Mouse (Mus musculus) brown adipose tissue, adult 24 weeks (tissue): ENCODE measurements around the gene Mall. TPM values are rescaled to one million over a fixed set of nuclear protein-coding genes. Genes with fewer than 3 reads are reported as not detected.

Experiments used
- H3K27ac ChIP-seq: fragments of 200-500 bp; replicated peaks from 2 replicates; pipeline ENCODE4 v1.5.1; 2012; ENCODE audit warnings: low read depth, mild to moderate bottlenecking, low read length
- H3K4me1 ChIP-seq: fragments of 200-500 bp; 2 replicates; pipeline ENCODE4 v1.6.1; 2012; ENCODE audit warnings: low read length, mixed read lengths; ENCODE audit not compliant: control insufficient read depth, insufficient read depth, insufficient read length
- H3K4me3 ChIP-seq: fragments of 200-500 bp; 2 replicates; pipeline ENCODE4 v1.5.1; 2012; ENCODE audit warnings: low read depth, mild to moderate bottlenecking, low read length, moderate library complexity; ENCODE audit not compliant: insufficient read depth
- polyA plus RNA-seq: library from polyadenylated mRNA; stranded (reverse); fragments of >200 nt; gene quantifications from 2 replicates; pipeline ENCODE4 v1.2.4, GENCODE M21; 2012; ENCODE audit not compliant: missing spikeins, insufficient read depth, insufficient read length

The Mall gene
- polyA plus RNA-seq, 1 experiment = 3.4 TPM

DNA sequence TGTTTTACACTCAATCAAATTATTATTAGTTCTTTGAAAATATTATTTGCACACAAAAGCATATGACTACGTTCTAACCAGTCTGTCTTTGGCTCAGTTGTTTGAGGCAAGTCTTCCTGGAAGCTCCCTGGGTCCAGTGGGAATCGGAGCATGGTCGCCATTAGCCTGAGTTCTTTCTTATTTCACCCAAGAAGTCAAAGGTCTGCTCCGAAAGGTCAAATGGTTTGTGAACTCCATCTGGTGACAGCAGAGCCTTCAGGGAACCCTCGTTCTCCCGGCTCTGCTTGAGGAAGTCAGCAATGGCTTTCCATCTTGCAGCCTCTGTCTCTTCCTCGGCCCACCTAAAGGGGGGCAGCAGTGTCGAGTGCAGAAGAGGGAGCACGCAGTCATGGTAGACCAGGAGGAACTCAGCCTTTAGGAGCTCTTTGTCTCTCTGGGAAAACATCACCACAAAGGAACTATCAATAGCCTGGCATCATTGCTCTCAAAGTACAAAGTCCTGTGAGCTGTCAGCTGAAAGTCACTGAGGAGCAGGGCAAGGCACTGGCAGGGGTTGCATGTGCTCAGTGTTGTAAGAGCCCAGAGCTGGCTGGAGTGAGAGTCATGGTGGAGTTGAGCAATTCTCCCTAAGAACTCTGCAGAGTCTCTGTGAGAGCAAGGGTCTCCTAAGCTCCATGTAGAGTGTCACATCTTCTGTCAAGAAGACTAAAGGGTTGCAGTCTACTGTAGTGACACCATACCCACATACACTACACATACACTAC lies 11.2 kb upstream of the Mall start:
- H3K27ac ChIP-seq = no peak overlapping the region
- H3K4me3 ChIP-seq = no peak overlapping the region
- peaks cover 3% of the 10 kb centered on the region for H3K4me1 ChIP-seq

DNA sequence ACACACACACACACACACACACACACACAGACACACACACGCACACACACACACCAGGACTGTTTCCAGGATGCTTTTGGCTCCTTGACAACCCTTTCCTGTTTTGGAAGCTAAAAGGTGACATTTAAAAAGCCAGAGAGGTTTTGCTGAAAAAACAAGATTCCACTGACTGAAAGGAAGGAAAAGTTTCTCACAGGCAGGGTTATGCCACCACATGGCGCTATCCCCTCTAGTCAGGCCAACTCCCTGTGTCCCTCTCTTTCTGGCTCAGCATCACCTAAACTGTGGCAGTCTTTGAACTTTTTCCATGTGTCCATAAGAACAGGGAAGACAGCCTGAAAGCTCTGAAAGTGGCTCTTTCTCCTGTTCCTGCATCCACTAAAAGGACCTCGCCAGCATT lies 8.2 kb upstream of the Mall start:
- Histone ChIP-seq H3K27ac (no peak overlapping the region), H3K4me3 (no peak overlapping the region), H3K4me1 (peaks cover 3% of the 10 kb centered on the region)

DNA sequence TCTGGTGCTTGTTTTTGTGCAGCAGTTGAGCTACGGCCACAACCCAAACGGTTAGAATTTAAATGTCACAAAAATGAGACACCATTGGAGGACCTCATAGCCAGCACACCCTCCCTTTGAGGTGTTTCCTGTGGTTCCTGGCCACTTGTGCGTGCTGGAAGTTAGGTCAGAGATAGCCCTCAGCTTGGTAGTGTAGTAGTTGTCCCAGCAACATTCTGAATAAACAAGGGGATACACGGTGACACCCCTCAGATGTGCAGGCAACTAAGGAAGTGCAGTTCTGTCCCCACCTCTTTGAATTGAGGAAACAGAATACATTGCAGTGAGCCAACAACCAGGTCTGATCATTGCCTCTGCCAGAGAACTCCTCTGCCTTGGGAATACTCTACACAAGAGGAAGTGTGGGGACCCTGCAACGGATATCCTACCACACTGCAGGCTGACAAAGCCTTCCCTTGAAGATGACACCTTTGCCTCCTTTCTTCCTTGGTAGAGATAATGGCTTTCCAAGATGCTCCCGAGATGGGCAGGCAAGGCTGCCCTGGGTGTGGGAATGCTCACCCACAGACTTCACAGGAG lies 7.0 kb upstream of the Mall start:
- Histone ChIP-seq H3K27ac (0 out of 2 replicates have a peak overlapping the region, but pooled peaks have one; percentile 23), H3K4me1 (peaks cover 3% of the 10 kb centered on the region), H3K4me3 (no peak overlapping the region)

DNA sequence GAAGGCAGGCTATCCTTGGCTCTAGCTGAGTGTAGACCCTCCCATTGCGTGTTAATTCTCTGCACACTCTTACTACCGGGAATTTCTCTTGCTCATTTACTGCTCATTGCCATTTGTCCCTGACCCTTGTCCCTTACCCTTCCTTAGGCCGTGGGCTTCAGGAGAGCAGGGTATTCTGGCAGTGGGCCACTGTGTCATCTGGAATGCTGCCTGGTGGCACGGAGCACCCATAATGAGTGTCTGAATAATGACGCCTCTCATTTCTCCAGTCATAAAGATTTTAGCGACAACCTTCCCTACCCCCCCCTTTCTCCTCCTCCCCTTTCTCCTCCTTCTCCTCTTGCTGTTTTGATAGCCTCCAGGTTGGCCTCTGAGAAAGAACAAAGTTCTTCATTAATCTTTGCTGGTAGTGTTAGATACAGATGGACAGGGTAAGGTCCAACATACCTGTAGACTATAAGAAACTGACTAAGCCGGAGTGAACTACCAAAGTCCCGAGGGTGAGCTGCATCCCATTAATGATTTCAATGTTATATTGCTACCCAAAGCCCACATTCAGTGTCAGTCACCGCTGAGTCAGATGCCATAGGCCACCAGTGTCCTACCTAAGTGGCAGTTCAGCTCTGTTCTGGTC lies 5.9 kb upstream of the Mall start:
- no peak overlapping the region for H3K4me3 ChIP-seq
- peaks cover 6% of the 10 kb centered on the region; the same call in 1 of the 2 replicates for H3K4me1 ChIP-seq
- no peak overlapping the region for H3K27ac ChIP-seq

DNA sequence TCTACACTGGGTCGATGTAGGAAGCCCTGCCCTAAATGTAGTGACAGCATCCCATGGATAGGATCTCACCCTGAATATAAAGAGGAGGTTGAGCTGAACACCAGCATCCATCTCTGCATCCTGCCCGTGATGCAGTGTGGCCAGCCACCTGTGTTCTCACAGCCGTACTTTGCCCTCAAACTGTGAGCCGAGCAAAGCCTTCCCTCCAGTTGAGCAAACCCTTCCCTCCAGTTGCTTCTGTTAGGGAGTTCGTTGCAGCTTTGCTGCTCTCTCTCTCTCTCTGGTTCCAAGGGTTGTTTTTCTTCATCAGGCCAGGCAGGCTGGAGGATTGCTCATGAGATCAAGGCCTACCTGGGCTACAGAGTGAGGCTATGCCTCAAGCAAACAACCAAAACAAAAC lies 5.2 kb upstream of the Mall start:
- Histone ChIP-seq H3K27ac (no peak overlapping the region), H3K4me1 (peaks cover 12% of the 10 kb centered on the region; the same call in 1 of the 2 replicates), H3K4me3 (no peak overlapping the region)

DNA sequence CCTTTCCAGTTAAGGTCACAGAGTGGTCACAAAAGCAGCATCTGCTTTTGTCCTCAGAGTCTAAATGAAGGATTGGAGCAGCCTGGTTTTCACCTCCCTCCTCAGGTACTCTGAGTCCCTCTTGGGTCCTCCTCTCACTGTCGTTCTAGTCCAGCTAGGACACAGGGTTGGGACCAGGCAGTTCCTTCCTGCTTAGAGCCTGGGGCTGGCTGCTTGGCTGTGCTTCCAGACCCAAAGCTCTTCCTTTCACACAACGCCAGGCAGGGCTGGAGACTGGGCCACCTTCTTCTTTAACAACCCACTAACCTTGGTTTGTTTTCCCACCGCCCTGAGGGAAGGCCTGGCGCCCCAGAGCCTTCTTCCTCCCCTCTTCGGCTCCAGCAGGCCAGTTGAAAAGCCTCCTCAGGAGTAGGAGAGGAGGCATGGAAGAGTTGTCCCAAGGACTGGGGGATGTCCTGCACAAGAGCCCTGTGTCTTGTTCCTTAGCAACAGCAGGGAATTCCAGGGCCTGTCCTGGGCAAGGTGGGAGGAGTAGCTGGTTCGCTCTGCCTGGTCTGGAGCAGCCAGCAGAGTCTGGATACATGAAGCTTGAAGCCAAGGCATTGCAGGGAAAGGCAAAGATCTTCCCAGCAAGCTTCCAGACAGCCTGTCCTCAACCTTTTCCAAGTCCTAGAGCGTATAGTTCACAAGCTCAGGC lies 717 bp upstream of the Mall start:
- Histone ChIP-seq H3K4me3 (peak overlapping the region; percentile 61), H3K27ac (peak overlapping the region; percentile 83), H3K4me1 (peaks cover 15% of the 10 kb centered on the region)

DNA sequence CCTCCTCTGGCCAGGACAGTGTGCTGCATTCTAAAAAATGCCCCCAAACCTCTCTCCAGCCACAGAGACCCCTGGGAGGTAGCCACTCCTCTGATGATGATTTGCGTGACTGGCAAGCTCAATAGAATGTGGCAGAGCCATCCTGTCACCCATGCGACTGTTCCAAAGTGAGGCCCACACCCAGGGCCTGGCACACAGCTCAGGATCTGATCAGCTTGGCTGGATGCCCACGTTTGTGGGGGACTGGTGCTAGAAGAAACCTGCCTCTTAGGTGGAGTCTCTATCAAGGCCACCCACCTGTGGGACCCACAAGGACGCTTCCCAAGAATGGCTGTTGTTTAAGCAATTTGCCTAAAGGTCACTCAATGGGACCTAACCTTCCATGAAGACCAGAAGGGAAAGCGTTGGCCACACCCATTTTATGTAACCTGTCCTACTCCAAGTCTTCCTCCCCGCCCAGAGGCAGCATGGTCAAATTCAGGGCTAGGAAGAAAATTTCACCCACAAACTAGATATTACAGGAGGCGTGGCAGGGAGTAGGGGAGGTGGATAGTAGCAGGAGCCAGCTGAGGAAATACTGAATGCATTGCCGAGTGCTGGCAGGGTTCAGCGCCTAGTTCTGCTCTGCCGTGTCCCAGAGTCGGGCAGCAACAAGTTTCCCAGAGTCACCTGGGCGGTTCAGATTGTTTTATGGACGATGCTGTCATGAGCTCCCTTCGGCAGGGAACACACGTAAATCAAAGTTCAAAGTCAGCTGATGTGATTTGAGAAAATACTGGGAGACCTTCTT lies 876 bp downstream of the Mall start:
- H3K4me3 ChIP-seq = peak overlapping the region; percentile 61
- peaks cover 18% of the 10 kb centered on the region for H3K4me1 ChIP-seq
- peak overlapping the region; percentile 83 for H3K27ac ChIP-seq

DNA sequence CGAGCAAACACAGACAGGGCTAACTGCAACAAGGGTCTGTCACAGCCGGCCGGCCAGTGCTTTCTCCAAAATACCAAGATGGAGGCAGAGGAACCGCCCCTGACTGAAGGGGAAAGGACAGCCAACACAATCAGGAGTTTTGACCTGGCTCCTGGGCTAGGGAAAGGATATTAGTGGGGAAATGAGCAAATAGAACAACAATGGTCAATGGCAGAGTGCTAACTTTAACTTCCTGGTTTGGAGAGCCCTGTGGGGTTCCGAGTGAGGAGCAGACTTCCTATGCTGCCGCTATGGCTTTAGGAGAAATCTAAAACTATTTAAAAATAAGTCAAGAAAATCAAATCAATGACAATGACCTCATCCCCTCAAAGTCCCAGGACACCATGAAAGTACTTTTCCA lies 1.6 kb downstream of the Mall start:
- Histone ChIP-seq H3K4me3 (peak overlapping the region; percentile 61), H3K4me1 (peaks cover 22% of the 10 kb centered on the region), H3K27ac (peak overlapping the region; percentile 83)

DNA sequence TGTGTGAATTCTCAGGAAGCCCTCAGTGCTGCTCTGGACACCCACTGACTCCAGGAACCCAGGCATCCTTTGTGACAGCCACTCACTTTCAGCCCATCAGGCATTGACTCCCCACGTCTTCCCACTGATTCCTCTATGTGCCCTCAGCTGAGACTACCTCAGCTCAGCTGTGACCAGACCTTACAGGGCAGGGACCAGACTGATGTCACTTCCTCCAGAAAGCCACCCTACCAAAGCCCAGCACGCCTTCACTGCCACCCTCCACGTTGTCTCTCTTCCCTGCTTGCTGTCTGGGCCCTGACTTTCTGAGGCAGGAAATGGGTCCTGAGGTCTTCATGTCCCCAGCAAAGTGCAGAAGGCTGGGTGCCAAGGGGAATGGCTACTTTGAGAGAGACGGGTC lies 6.5 kb downstream of the Mall start:
- no peak overlapping the region for H3K4me3 ChIP-seq
- H3K27ac ChIP-seq = peak overlapping the region; percentile 70
- H3K4me1 ChIP-seq = peaks cover 18% of the 10 kb centered on the region

DNA sequence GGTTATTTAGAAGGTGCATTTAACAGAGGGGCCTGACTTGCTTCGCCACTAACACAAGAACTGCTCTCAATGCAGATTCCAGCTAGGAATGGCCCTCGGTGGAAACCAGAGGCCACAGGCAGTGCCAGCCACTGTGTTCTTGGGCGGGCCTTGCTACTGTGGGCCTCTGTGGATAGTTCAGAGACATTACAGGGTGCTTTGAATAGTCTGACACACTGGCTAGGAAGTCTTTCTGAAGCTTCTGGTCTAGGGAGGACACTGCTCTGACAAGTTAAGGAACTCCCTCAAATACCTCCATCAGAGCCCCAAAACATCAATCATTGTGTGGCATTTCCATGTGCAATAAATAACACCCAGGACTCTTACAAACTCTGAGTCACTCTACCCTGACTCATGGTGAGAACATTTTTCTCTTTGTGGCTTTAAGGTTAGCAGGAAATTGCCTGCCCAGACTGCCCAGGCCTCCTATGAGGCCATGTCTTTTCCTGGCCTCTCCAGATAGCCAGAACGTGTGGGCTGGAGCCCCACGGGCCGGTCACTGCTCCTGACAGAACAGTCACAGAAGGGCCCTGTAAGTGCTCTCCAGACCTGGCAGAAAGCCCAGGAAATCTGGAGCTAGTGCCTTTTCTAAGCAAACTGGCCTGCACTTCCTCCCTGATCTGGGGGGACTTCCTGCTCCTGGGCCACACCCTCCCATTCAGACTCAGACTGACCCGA lies 7.4 kb downstream of the Mall start:
- H3K4me3 ChIP-seq = no peak overlapping the region
- peaks cover 15% of the 10 kb centered on the region for H3K4me1 ChIP-seq
- H3K27ac ChIP-seq = peak overlapping the region; percentile 32

DNA sequence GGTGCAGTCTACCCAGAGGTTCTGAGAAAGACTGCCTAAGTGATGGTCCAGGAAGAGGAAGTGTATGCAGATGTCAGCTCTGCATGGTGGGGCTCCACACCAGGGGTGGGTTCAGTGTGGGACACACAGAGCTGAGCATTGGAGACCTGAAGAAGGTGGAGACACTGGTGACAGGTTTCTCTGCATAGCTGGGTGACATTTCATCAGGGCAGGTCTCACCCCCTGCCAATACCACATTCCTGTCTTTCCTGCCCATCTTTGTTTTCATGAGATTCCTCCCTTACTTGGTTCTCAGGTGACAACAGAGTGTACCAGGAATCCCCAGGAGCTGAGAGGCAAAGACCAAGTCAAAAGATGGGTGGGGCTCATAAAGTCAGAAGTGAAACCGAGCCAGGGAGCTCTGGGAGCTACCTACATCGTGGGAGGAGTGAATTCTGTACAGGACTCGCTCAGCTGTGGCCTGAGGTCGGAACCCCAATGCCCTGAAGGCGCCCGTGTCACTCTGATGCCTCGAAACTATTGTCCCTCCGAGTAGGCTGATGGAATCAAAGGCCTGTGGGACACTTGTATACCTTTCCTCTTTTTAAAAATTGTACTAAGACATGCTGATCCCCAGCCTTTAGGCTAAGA lies 10.8 kb downstream of the Mall start:
- no peak overlapping the region for H3K27ac ChIP-seq
- peaks cover 9% of the 10 kb centered on the region; the same call in 1 of the 2 replicates for H3K4me1 ChIP-seq
- H3K4me3 ChIP-seq = no peak overlapping the region

DNA sequence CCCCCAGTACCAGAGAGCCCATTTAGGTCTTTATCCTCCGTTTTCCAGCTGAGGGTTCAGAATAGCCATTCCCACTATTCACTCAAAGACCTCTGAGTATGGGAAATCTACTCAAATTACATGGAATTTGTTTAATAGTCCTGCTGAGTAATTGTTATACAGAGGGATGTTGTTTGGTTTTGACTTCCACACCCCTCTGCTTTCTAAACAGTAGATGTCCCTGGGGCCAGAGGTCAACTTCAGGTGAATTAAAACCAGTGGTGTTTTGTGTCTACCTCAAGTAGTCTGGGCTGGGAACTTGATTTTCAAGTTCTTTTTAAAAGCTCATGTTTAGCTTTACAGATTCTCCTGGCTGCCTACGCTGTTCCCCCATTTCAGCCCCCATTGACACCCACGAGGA lies 15.0 kb downstream of the Mall start:
- Histone ChIP-seq H3K4me3 (no peak overlapping the region), H3K4me1 (no peaks in the 10 kb centered on the region), H3K27ac (no peak overlapping the region)

DNA sequence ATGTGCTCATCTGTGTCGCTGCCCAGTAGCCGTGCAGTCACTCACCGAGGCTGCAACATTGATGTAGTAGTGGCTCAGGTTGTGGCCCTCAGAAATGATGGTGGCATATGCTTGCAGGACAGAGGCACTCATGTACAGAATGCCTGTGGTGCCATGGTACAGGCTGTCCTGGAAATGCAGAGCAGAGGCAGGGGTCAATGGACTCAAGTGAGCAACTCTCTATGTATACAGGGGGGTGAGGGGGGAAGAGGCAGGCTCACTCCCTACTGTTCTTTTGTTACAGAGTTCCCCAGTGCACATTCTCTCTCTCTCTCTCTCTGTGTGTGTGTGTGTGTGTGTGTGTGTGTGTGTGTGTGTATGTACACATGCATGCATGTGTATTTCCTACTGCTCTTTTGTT lies 20.9 kb downstream of the Mall start:
- H3K4me3 ChIP-seq = no peak overlapping the region
- H3K27ac ChIP-seq = no peak overlapping the region
- no peaks in the 10 kb centered on the region for H3K4me1 ChIP-seq

DNA sequence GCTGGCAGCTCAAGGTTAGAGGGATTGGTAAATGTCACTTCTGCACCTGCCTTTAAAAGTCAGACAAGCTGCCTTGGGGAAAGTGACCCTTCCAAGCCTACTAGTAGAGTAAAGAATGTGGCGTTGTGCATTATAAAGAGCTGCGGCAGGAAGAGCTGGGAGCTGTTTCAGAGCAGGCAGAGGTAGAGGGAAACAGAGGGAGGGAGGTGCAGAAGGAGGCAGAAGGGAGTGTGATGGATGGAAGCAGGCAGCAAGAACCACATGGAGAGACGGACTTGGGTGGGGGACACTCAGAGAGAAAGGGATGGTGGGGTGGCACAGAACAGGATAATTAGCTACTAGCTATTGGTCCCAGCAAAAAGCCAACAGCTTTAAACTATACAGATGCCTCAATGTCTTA lies 21.7 kb downstream of the Mall start:
- Histone ChIP-seq H3K4me1 (no peaks in the 10 kb centered on the region), H3K4me3 (no peak overlapping the region), H3K27ac (no peak overlapping the region)
